Mouse (Mus musculus): ENCODE measurements at regions not wholly inside any gene's neighbourhood (a gene's known extent, or its start where the extent isn't known, plus 50 kb on each side); places are given as distances from the start of the nearest gene placed in this dataset.
"Not testable (repeated sequence)": the region's sequence is repeated elsewhere in the genome, so short reads cannot be mapped to it uniquely, and the experiment has no call there.

DNA sequence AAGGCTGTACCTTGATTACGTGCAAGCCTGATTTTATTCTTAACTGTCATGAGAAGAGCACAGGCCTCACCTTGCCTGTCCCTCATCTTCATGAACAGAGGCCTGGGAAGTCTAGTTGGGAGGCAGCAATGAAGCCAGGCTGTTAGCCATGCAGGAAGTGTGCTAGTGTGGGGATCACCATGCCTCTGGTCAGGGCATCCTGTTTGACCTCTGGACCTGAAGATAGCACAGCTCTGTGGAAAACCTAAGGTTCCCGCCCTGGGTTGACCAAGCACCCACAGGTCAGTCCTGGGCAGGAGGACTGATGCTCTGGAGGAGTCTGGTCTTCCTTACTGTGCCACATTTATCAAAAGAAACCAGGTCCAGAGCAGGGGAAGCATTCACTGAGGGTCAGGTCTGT, 157.6 kb downstream of the Gm906 start:
- Histone ChIP-seq H3K4me3 (replicated peaks; ENCODE audit: low read length) (no peak overlapping the region), H3K36me3 (ENCODE audit: control insufficient read depth, insufficient read depth, low read length) (no peaks in the 10 kb centered on the region), H3K9ac (ENCODE audit: low read depth, low read length, severe bottlenecking) (no peak overlapping the region), H3K27me3 (ENCODE audit: control insufficient read depth, insufficient read depth, low read length) (no peaks in the 10 kb centered on the region), H3K27ac (replicated peaks; ENCODE audit: low read depth, low read length) (no peak overlapping the region), H3K9me3 (ENCODE audit: control insufficient read depth, low read length) (no peaks in the 10 kb centered on the region), H3K4me1 (ENCODE audit: control insufficient read depth, insufficient read depth, low read length) (no peaks in the 10 kb centered on the region), H3K4me2 (replicated peaks; ENCODE audit: low read depth, low read length, severe bottlenecking) (no peak overlapping the region)
- DNase-seq (ENCODE audit: low spot score): no peak
- WGBS: 85% methylated on average over 2 of the region's 2 CpGs
- ATAC-seq (ENCODE audit: low FRiP score, low read depth): no peak
- TF ChIP-seq POLR2A (IDR thresholded peaks at IDR 0.05; ENCODE audit: borderline replicate concordance, extremely low read depth, insufficient read depth, insufficient read length): no peak

- Histone ChIP-seq H3K36me3 (ENCODE audit: control insufficient read depth, insufficient read depth, low read length) (no peaks in the 10 kb centered on the region), H3K27ac (replicated peaks; ENCODE audit: low read depth, low read length) (no peak overlapping the region), H3K9me3 (ENCODE audit: control insufficient read depth, low read length) (no peaks in the 10 kb centered on the region), H3K4me3 (replicated peaks; ENCODE audit: low read length) (no peak overlapping the region), H3K4me2 (replicated peaks; ENCODE audit: low read depth, low read length, severe bottlenecking) (no peak overlapping the region), H3K27me3 (ENCODE audit: control insufficient read depth, insufficient read depth, low read length) (no peaks in the 10 kb centered on the region), H3K9ac (ENCODE audit: low read depth, low read length, severe bottlenecking) (no peak overlapping the region), H3K4me1 (ENCODE audit: control insufficient read depth, insufficient read depth, low read length) (no peaks in the 10 kb centered on the region)
- ATAC-seq (ENCODE audit: low FRiP score, low read depth): no peak
- 74% methylated on average over 4 of the region's 4 CpGs for WGBS
- no peak for DNase-seq (ENCODE audit: low spot score)
- TF ChIP-seq POLR2A (IDR thresholded peaks at IDR 0.05; ENCODE audit: borderline replicate concordance, extremely low read depth, insufficient read depth, insufficient read length): no peak
Observed at GRCm38 (mm10) chr13:50064841-50065240, 185.3 kb downstream of the Gm906 start.

DNA sequence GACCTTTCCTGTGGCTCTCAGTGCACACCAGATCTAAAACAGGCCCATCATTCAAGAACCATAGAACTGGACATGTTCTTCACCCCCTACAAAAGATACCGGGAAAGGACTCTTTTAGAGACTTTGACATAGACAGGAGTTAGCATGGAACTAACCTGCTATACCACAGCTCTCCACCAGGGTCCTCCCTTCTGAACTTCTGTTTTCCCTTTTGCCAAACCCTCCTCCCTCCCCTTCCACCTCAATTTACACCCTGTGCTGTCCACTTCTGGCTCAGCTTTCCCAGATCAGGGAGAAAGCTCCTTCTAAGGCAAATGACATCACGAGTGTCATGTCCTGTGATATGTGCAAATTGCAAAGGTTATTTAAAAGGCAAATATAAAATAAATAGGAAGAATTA, 185.7 kb downstream of the Gm906 start:
- H3K4me3 ChIP-seq (replicated peaks; ENCODE audit: low read length); H3K9me3 ChIP-seq (ENCODE audit: control insufficient read depth, low read length); H3K27me3 ChIP-seq (ENCODE audit: control insufficient read depth, insufficient read depth, low read length); H3K4me2 ChIP-seq (replicated peaks; ENCODE audit: low read depth, low read length, severe bottlenecking); H3K9ac ChIP-seq (ENCODE audit: low read depth, low read length, severe bottlenecking); DNase-seq (ENCODE audit: low spot score); H3K27ac ChIP-seq (replicated peaks; ENCODE audit: low read depth, low read length); H3K4me1 ChIP-seq (ENCODE audit: control insufficient read depth, insufficient read depth, low read length); H3K36me3 ChIP-seq (ENCODE audit: control insufficient read depth, insufficient read depth, low read length); ATAC-seq (ENCODE audit: low FRiP score, low read depth): not testable (repeated sequence)
- 59% methylated on average over 2 of the region's 2 CpGs for WGBS

GRCm38 (mm10) chr13:50059676-50060075, 190.4 kb downstream of the Gm906 start:
- H3K27ac ChIP-seq (replicated peaks; ENCODE audit: low read depth, low read length); H3K36me3 ChIP-seq (ENCODE audit: control insufficient read depth, insufficient read depth, low read length); H3K4me1 ChIP-seq (ENCODE audit: control insufficient read depth, insufficient read depth, low read length); H3K4me3 ChIP-seq (replicated peaks; ENCODE audit: low read length); H3K9ac ChIP-seq (ENCODE audit: low read depth, low read length, severe bottlenecking); H3K9me3 ChIP-seq (ENCODE audit: control insufficient read depth, low read length); ATAC-seq (ENCODE audit: low FRiP score, low read depth); H3K27me3 ChIP-seq (ENCODE audit: control insufficient read depth, insufficient read depth, low read length); H3K4me2 ChIP-seq (replicated peaks; ENCODE audit: low read depth, low read length, severe bottlenecking); DNase-seq (ENCODE audit: low spot score): not testable (repeated sequence)
- WGBS: 85% methylated on average over 1 of the region's 1 CpGs

GRCm38 (mm10) chr13:50059054-50059453, 191.1 kb downstream of the Gm906 start:
- DNase-seq (ENCODE audit: low spot score); ATAC-seq (ENCODE audit: low FRiP score, low read depth); H3K27me3 ChIP-seq (ENCODE audit: control insufficient read depth, insufficient read depth, low read length); H3K9ac ChIP-seq (ENCODE audit: low read depth, low read length, severe bottlenecking); H3K9me3 ChIP-seq (ENCODE audit: control insufficient read depth, low read length); H3K4me3 ChIP-seq (replicated peaks; ENCODE audit: low read length); H3K4me1 ChIP-seq (ENCODE audit: control insufficient read depth, insufficient read depth, low read length); H3K4me2 ChIP-seq (replicated peaks; ENCODE audit: low read depth, low read length, severe bottlenecking); H3K27ac ChIP-seq (replicated peaks; ENCODE audit: low read depth, low read length); H3K36me3 ChIP-seq (ENCODE audit: control insufficient read depth, insufficient read depth, low read length): not testable (repeated sequence)
- 82% methylated on average over 2 of the region's 2 CpGs for WGBS

DNA sequence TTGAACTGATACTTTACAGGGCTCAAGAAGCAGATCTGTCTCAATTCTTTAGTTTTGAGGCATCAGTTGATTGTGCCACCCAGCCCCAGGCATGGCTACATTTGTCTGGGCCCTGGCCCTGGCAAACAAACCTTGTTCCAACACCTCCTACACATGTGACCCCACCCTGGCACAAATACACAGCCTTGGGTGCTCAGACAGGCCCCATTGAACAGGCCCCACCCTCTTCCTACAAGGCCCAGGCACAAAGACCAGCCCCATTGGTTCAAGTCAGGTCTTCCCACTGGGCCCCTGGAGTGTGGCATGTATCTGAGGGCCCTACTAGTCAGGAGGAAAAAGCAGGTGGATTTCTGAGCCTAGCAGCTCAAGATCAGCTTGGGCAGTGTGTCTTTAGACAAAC, 198.4 kb downstream of the Gm906 start:
- not testable (repeated sequence) for H3K9ac ChIP-seq (ENCODE audit: low read depth, low read length, severe bottlenecking); H3K27ac ChIP-seq (replicated peaks; ENCODE audit: low read depth, low read length); H3K36me3 ChIP-seq (ENCODE audit: control insufficient read depth, insufficient read depth, low read length); H3K4me1 ChIP-seq (ENCODE audit: control insufficient read depth, insufficient read depth, low read length); H3K4me2 ChIP-seq (replicated peaks; ENCODE audit: low read depth, low read length, severe bottlenecking); H3K27me3 ChIP-seq (ENCODE audit: control insufficient read depth, insufficient read depth, low read length); H3K9me3 ChIP-seq (ENCODE audit: control insufficient read depth, low read length); H3K4me3 ChIP-seq (replicated peaks; ENCODE audit: low read length); DNase-seq (ENCODE audit: low spot score); ATAC-seq (ENCODE audit: low FRiP score, low read depth)

GRCm38 (mm10) chr13:50051110-50051509, 199.0 kb downstream of the Gm906 start:
- not testable (repeated sequence) for H3K4me1 ChIP-seq (ENCODE audit: control insufficient read depth, insufficient read depth, low read length); H3K9ac ChIP-seq (ENCODE audit: low read depth, low read length, severe bottlenecking); H3K27me3 ChIP-seq (ENCODE audit: control insufficient read depth, insufficient read depth, low read length); DNase-seq (ENCODE audit: low spot score); H3K4me3 ChIP-seq (replicated peaks; ENCODE audit: low read length); H3K36me3 ChIP-seq (ENCODE audit: control insufficient read depth, insufficient read depth, low read length); H3K27ac ChIP-seq (replicated peaks; ENCODE audit: low read depth, low read length); H3K4me2 ChIP-seq (replicated peaks; ENCODE audit: low read depth, low read length, severe bottlenecking); ATAC-seq (ENCODE audit: low FRiP score, low read depth); H3K9me3 ChIP-seq (ENCODE audit: control insufficient read depth, low read length)
- 84% methylated on average over 3 of the region's 3 CpGs for WGBS
